Mouse (Mus musculus): ENCODE results near the gene Rnf213.

Rnf213 gene

DNA sequence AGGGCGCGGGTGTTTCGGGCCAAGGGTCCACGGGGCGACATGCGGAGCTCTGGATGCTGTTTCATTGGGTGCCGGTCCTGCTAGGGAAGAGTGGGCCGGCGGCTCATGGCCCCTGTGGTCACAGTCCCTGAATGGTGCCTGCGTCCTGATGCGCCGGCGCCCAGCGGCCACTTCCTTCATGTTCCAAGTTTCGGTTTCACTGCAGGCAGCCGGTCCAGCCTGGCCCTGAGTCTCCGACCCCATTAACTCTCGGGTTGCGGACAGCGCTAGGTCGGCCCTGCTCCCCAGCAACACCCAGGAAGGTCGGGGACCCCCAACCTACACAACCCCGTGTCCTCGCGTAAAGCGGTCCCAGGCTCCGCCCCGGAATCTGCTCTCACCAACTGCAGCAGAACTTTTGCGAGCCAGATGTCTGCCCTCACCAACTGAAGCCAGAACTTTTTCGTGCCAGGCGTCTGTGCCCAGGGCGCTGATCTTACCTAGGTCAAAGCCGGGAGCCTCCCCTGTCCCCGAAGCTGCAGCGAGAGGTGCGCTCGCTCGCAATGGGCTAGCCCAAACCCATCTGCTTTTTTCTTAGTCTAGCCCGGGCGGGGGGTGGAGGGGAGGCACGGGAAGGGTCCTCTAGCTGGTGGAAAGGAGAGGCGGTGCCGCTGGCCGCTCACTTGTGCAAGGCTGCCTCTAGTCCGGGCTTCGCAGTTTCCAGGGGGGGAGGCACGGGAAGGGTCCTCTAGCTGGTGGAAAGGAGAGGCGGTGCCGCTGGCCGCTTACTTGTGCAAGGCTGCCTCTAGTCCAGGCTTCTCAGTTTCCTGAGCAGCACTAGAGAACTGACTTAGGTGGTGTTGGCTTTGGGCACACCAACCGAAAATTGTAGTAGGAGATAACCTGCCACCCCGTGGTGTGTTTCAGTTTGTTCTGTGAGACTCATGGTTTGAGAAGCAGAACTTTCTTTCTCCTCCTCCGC, 2.3 kb upstream of the Rnf213 start:
- DNase-seq (ENCODE audit: low read depth, low spot score) = peak; percentile 87

DNA sequence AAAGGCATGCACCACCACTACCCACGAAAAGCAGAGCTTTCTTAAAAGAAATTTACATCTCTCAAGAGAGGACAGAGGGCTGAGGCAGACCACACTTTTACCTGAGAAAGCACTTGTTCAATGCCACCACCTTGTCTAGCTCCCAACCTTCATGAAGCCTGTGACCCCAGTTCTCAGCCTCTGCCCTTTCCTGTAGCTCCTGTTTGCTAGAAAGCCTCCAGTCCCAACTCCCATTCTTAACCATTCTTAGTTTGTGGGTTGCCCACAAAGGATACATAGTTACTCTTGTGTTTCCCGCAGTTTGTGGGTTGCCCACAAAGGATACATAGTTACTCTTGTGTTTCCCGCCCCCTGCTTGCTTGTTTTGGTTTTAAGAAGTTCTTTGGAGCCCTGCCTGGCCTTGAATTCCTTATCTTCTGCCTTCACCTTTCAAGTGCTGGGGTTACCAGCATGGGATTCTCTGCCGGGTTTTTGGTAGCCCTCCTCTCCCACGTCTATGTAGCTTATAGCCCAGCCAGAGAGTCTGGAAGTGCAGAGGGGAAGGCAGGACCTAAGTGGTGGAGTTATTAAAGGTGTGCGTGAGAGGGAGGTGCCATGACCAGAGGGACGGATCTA, 1.4 kb upstream of the Rnf213 start:
- DNase-seq (ENCODE audit: low read depth, low spot score) = no peak

DNA sequence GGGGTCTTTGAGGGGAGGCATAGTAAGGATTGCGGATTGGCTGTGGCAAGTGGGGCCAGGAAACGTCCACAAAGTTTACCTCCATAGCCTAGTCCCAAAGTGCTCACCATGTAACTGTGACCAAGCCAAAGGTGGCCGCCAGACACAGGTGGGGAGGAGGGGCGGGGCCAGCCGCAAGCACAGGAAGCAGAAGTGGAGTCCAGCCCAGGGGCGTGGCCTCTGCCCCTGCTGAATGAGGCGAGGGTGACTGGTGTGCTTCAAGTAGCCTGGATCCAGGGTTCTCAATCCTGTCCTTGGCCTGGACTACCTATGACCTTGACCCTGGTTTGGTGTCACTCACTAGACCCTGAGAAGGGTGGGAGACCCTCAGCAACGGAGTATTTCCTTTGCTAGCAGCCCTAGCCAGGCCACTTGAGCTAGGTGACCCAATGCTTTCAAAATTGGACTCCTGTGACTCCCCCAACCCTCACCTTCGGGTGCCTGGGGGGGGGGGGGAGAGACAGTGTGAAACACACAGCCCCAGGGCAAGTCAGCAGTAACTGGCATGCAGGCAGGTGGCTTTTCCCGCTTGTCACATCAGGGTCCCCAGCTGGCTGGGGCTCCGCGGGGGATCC, 792 bp upstream of the Rnf213 start:
- peak; percentile 93 for DNase-seq (ENCODE audit: low read depth, low spot score)

DNA sequence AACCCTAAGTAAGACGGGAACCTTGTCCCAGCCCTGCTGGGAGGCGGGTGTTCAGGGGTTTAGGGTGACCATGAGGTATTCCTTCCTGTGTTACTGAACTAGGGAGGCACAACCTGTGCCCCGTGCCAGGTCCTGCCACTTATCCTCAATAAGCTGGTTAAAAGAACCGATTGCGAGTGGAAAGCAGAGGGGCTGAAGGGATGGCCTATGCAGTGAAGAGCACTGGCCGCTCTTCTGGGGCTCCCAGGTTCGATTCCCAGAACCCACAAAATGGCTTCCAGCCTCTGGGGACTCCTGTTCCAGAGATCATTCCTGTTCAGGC, 544 bp downstream of the Rnf213 start:
- DNase-seq (ENCODE audit: low read depth, low spot score) = no peak

- DNase-seq (ENCODE audit: low read depth, low spot score) = no peak
These were observed 1.3 kb downstream of the Rnf213 start for GRCm38 (mm10) chr11:119394210-119394609.

DNA sequence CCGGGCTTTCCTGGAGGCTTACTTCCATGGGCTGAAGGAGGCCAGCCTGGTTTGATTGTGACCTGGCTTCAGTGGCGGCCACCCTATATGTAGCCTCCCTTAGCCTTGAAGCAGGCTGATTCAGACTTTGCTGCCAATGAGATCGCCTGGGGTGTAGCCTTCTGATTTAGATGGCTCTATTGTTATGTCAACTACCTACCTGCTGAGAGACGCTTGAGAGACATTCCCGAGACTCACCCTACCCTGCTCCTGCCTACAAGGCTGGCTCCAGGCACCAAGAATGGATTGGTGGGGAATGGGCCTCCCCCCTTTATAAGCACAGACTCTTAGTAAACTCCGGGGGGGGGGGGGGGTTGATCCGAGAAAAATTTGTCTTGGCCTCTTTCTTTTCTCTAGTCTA, 2.5 kb downstream of the Rnf213 start:
- DNase-seq (ENCODE audit: low read depth, low spot score) = no peak

DNA sequence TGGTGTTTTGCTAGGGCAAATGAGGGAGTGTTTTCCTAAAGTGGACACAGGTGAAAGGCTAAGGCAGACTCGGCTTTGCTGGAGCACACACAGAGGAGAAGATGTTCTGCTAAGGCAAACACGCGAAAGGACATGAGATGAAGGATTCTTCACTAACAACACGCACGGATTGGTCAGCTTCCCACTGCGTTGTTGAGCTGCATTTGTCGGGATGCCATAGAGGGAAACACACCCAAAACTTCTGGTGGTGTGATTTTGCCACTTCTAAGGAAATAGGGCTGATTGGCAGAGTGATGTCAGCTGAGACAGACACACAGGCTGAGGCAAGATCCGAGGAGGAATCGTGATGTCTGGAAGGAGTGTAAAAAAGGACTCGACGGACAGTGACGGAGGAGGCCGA, 3.0 kb downstream of the Rnf213 start:
- DNase-seq (ENCODE audit: low read depth, low spot score) = no peak

DNA sequence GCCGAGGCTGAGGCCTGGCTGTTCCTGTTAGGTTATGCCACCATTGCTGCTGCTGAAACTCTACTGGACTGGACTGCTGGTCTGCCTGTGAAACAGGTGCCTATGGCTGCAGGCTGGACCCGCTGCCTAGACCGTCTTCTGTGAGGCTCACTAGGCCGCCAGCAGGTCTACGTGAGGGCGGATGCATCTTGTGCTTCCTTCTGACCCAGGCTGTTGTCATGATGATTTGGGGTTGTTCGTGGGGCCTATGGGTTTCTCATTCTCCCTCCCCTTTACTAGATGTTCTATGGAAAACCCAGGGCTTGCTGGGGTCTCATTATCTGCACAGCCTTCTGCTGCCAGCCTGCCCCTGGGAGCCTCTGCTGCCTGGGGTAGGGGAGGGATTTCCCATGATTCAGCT, 3.6 kb downstream of the Rnf213 start:
- no peak for DNase-seq (ENCODE audit: low read depth, low spot score)

DNA sequence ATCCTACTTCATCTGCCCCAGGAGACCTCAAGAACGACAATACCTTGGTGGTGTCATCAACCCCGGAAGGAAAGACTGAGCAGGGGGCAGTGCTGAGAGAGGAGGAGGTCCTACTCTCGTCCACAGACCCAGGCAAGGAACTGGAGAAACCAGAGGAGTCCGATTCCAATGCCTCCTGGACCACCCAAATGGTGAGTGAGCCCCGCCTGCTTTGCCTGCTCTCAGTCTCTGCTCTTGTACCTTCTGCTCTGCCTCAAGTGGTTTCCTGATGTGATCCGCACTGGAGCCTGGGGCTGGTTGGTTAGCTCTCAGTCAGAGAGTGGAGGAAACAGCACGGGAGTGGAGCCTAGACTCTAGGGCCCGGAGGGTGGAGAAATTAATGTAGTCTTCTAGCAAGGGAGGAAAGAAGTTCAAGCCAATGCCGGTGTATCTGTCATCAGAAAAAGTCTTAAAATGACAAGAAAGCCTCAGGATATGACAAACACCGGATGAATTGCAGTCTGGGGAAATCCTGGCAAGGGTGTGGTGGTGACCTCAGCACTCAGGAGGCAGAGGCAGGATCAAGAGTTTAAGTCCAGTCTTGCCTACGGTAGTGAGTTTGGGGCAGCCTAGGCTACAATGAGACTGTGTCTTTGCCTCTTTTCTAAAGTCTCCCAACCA, 9.7 kb downstream of the Rnf213 start:
- no peak for DNase-seq (ENCODE audit: low read depth, low spot score)

DNA sequence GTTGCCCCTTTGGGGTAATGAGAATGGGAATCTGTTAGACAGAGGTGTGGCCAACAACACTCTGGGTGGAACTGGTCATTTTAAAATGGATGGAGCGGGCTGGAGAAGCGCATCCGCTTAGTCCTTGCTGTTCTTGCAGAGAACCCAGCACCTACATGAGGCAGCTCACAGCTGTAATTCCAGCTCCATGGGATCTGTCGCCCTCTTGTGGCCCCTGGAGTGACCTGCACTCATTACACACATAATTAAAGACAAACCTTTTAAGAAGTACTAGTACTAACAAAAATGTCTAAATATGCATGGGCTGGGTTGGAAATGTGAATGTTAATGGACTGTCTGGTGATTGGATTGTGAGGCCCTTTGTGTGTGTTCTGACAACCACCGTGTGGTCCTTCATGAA, 11.7 kb downstream of the Rnf213 start:
- DNase-seq (ENCODE audit: low read depth, low spot score) = peak; percentile 74

DNA sequence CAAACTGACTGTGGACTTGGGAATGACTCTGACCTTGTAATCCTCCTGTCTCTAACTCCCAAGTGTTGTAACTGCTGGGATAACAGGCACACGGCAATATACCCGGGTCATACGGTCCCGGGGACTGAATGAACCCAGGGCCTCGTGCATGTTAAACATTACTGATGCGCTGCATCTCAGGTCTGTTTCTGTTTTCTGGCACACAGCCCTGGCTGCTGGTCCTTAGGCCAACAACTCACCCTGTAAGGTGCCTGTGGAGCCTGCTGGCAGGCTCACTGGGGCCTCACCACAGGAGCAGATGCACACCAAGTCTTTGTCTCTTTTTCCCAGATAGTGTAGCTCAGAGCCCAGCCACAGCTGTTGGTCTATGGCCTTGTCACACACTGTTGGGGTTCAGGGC, 14.5 kb downstream of the Rnf213 start:
- DNase-seq (ENCODE audit: low read depth, low spot score) = no peak

GRCm38 (mm10) chr11:119407977-119408376, 15.1 kb downstream of the Rnf213 start:
- no peak for DNase-seq (ENCODE audit: low read depth, low spot score)

DNA sequence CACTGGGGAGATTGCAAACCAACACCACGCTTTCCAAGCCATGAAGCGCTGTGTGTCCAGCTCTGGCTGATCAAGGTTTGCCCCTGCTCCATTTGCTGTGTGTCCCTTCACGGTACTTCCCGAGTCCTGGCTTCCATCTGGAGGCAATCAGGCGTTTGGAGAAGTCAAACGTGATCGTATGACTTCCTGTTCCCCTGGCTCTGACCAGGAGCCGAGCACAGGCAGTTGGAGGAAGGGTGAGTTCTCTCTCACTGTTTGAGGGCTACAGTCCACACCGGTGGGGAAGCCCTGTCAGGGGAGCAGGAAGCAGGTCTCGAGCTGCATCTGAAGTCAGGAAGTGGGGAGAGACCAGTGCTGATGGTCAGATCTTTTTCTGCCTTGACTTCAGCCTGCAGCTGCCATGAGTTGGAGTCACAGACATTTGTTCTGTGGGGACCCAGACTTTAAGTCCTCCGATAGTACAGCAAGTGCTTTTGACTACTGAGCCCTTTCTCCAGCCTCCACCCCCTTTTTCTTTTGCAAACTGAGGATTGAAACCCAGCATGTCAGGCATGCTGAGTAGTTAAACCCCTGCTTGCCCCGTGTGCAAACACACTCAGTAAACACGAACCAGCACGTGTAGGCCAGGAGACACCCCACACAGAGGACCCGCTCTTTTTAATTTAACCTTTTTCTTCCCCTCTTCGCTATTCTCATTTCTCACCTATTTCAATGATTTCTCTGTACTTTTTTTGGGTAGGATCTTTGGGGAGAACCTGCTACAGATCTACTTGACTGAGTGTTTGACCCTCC, 26.6 kb downstream of the Rnf213 start:
- DNase-seq (ENCODE audit: low read depth, low spot score) = no peak

DNA sequence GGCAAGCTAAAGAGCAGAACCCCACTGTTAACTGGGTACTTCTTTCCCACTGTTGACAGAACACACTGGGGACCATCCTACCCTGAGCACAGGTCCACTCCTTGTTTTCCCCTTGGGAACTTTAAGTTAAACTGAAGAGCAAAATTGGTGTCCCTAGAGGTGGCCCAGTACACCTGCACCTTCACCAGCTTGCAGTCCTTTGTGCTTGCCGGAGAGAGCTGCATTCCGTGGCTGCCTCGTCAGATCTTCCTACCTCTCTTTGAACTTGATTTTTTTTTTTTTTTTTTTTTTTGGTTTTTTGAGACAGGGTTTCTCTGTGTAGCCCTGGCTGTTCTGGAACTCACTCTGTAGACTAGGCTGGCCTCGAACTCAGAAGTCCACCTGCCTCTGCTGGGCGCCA, 27.5 kb downstream of the Rnf213 start:
- no peak for DNase-seq (ENCODE audit: low read depth, low spot score)

DNA sequence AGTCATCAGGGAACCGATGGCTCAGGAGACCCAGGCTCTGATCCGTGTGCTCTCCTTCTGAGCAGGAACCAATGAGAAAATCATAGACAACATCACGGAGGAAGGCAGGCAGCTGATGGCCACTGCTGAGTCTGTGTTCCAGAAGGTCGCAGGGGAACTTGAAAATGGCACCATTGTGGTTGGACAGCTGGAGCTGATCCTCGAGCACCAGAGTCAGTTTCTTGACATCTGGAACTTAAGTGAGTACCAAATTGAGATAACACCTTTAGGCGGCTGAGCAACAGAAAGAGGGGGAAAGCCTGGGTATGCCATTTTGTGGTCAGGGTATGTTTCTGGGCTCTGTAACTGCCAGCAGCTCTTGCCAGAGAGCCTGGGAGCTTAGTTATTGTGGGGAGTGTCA, 34.5 kb downstream of the Rnf213 start:
- no peak for DNase-seq (ENCODE audit: low read depth, low spot score)

DNA sequence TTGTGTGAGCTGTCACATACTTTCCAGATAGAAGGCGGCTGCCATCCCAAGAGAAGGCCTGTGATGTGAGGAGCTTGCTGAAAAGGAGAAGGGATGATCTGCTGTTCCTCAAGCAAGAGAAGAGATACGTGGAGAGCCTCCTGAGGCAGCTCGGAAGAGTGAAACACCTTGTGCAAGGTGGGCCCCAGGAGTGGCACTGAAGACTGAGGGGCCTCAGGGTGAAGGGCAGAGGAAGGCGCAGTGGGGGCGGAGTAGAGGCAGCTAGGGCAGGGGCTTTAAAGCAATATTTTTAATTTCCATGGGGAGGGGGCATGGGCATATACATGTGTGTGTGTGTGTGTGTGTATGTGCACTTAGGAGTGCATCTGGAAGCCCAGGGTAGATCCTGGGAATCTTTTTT, 35.1 kb downstream of the Rnf213 start:
- DNase-seq (ENCODE audit: low read depth, low spot score) = no peak

DNA sequence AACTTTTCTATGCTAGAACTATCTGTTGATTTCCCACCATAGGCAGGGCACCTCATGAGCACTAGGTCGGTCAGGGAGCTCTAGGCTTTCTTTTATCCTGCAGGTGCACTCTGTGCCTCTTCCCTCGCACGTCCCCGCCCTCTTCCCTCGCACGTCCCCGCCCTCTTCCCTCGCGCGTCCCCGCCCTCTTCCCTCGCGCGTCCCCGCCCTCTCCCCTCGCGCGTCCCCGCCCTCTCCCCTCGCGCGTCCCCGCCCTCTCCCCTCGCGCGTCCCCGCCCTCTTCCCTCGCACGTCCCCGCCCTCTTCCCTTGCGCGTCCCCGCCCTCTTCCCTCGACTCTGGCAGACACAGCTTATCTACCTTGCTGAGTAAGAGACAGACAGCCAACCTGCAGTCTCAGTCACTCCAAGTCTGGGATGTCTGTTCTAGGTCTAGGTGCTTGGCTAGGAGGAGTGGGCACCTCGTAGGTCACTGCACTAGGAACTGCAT, 35.8 kb downstream of the Rnf213 start:
- DNase-seq (ENCODE audit: low read depth, low spot score) = peak; percentile 84

GRCm38 (mm10) chr11:119431516-119431915, 38.6 kb downstream of the Rnf213 start:
- DNase-seq (ENCODE audit: low read depth, low spot score) = no peak

DNA sequence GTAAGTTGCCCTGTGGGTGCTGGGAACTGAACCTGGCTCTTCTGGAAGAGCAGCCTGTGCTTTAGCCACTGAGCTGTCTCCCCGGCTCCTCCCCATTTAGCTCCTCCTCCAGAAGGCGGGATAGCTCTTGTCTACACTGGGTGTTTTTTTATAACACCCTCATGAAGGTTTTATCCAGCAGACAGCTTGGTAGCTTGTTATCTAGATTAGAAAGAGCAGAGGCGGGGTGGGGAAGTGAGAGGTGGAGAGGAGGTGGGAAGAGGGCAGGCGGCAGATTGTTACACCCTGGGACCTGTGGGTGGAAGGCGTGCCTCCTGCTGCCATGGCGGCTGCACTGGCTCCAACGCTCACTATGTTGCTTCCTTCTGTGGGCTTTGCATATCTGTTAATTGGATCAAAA, 39.8 kb downstream of the Rnf213 start:
- no peak for DNase-seq (ENCODE audit: low read depth, low spot score)

DNA sequence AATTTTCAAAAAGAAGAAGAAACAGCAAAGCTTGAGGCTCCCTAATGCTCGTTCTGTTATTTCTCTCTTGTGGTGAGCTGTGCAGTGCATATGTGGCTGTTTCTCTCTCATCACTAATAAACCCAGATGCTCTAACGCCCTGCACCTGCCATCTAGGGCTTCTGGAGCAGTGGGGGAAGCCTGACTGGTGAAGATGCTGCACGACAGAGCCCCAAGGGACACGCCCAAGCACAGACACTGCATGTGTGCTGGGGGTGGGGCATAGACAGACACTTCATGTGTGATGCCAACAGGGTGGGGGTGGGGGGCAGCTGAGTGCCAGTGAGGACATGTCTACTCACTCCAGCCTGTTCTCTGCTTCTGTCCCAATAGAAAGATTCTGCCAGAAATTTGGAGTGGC, 41.4 kb downstream of the Rnf213 start:
- peak; percentile 22 for DNase-seq (ENCODE audit: low read depth, low spot score)

All from A20 (cell line).